Mouse (Mus musculus): ENCODE measurements around the gene Slc25a17.

The Slc25a17 gene

GRCm38 (mm10) chr15:81360345-81361021 lies at the start of gene Slc25a17:
Gene Slc25a17, minus strand, starts transcription at chr15:81360812.
- DNase-seq = peak; percentile 90

- no peak for DNase-seq
Observed at GRCm38 (mm10) chr15:81408199-81408598, 47.6 kb upstream of the Slc25a17 start, which contains the start of gene Dnajb7. Gene Dnajb7, minus strand, starts transcription at chr15:81408299.

- no peak for DNase-seq
Observed at GRCm38 (mm10) chr15:81405008-81405407, 44.4 kb upstream of the Slc25a17 start.

- DNase-seq = peak; percentile 96
Observed at GRCm38 (mm10) chr15:81399638-81400315, 39.2 kb upstream of the Slc25a17 start, which contains the start of the genes St13 and Xpnpep3. Gene St13, minus strand, starts transcription at chr15:81400077. Gene Xpnpep3, plus strand, starts transcription at chr15:81400138.

- DNase-seq = no peak
Observed at GRCm38 (mm10) chr15:81399297-81399637, 38.7 kb upstream of the Slc25a17 start.

GRCm38 (mm10) chr15:81398189-81398588 lies 37.6 kb upstream of the Slc25a17 start:
- DNase-seq = no peak

GRCm38 (mm10) chr15:81394211-81394915 lies 33.8 kb upstream of the Slc25a17 start:
- DNase-seq = no peak

- peak; percentile 50 for DNase-seq
Observed at GRCm38 (mm10) chr15:81392997-81393396, 32.4 kb upstream of the Slc25a17 start.

- DNase-seq = no peak
Observed at GRCm38 (mm10) chr15:81386327-81386726, 25.7 kb upstream of the Slc25a17 start.

- DNase-seq = no peak
Observed at GRCm38 (mm10) chr15:81378845-81379244, 18.2 kb upstream of the Slc25a17 start.

- DNase-seq = no peak
Observed at GRCm38 (mm10) chr15:81374621-81375020, 14.0 kb upstream of the Slc25a17 start.

GRCm38 (mm10) chr15:81370356-81370755 lies 9.7 kb upstream of the Slc25a17 start:
- DNase-seq = no peak

- no peak for DNase-seq
Observed at GRCm38 (mm10) chr15:81368601-81369000, 8.0 kb upstream of the Slc25a17 start.

GRCm38 (mm10) chr15:81366241-81366640 lies 5.6 kb upstream of the Slc25a17 start:
- DNase-seq = no peak

- DNase-seq = no peak
Observed at GRCm38 (mm10) chr15:81365246-81365645, 4.6 kb upstream of the Slc25a17 start.

- no peak for DNase-seq
Observed at GRCm38 (mm10) chr15:81364271-81364670, 3.7 kb upstream of the Slc25a17 start.

GRCm38 (mm10) chr15:81362501-81362900 lies 1.9 kb upstream of the Slc25a17 start:
- DNase-seq = no peak

GRCm38 (mm10) chr15:81361417-81362015 lies 904 bp upstream of the Slc25a17 start:
- DNase-seq = no peak

- no peak for DNase-seq
Observed at GRCm38 (mm10) chr15:81361022-81361404, 401 bp upstream of the Slc25a17 start.

GRCm38 (mm10) chr15:81359421-81359820 lies 1.2 kb downstream of the Slc25a17 start:
- DNase-seq = no peak

- DNase-seq = no peak
Observed at GRCm38 (mm10) chr15:81358943-81359342, 1.7 kb downstream of the Slc25a17 start.

- no peak for DNase-seq
Observed at GRCm38 (mm10) chr15:81356946-81357345, 3.7 kb downstream of the Slc25a17 start.

- no peak for DNase-seq
Observed at GRCm38 (mm10) chr15:81355146-81355761, 5.4 kb downstream of the Slc25a17 start.
